Mouse (Mus musculus) NIH3T3 (cell line): ENCODE results near the gene Lpgat1.

Source experiments
- DNase-seq: peaks from one replicate; pipeline ENCODE4 v3.0.0-alpha.2; 2012; ENCODE audit warnings: low read depth

Lpgat1 gene

GRCm38 (mm10) chr1:191717601-191718498 is at the start of gene Lpgat1:
TSS of gene Lpgat1 (plus strand) at chr1:191717834.
- peak; percentile 85 for DNase-seq

GRCm38 (mm10) chr1:191668030-191668429 is 49.6 kb upstream of the Lpgat1 start:
- DNase-seq = peak; percentile 67

GRCm38 (mm10) chr1:191674071-191674470 is 43.6 kb upstream of the Lpgat1 start:
- no peak for DNase-seq

- no peak for DNase-seq
Measured at GRCm38 (mm10) chr1:191681633-191682032, 36.0 kb upstream of the Lpgat1 start.

- no peak for DNase-seq
Measured at GRCm38 (mm10) chr1:191687531-191687930, 30.1 kb upstream of the Lpgat1 start.

GRCm38 (mm10) chr1:191693231-191693630 is 24.4 kb upstream of the Lpgat1 start:
- peak; percentile 52 for DNase-seq

GRCm38 (mm10) chr1:191698253-191698795 is 19.3 kb upstream of the Lpgat1 start:
- no peak for DNase-seq

GRCm38 (mm10) chr1:191704535-191704934 is 13.1 kb upstream of the Lpgat1 start:
- no peak for DNase-seq

- DNase-seq = no peak
Measured at GRCm38 (mm10) chr1:191706541-191707078, 11.0 kb upstream of the Lpgat1 start.

- no peak for DNase-seq
Measured at GRCm38 (mm10) chr1:191709811-191710210, 7.8 kb upstream of the Lpgat1 start.

- DNase-seq = no peak
Measured at GRCm38 (mm10) chr1:191712224-191712838, 5.3 kb upstream of the Lpgat1 start.

- no peak for DNase-seq
Measured at GRCm38 (mm10) chr1:191713813-191714212, 3.8 kb upstream of the Lpgat1 start.

- DNase-seq = no peak
Measured at GRCm38 (mm10) chr1:191715150-191715549, 2.5 kb upstream of the Lpgat1 start.

GRCm38 (mm10) chr1:191717141-191717540 is 493 bp upstream of the Lpgat1 start:
- no peak for DNase-seq

GRCm38 (mm10) chr1:191718522-191719281 is 1.1 kb downstream of the Lpgat1 start:
- peak; percentile 55 for DNase-seq

- no peak for DNase-seq
Measured at GRCm38 (mm10) chr1:191719326-191719725, 1.7 kb downstream of the Lpgat1 start.

GRCm38 (mm10) chr1:191720419-191720818 is 2.8 kb downstream of the Lpgat1 start:
- DNase-seq = peak; percentile 27

GRCm38 (mm10) chr1:191722706-191723105 is 5.1 kb downstream of the Lpgat1 start:
- DNase-seq = no peak

- DNase-seq = no peak
Measured at GRCm38 (mm10) chr1:191723675-191724074, 6.0 kb downstream of the Lpgat1 start.

- DNase-seq = no peak
Measured at GRCm38 (mm10) chr1:191724385-191725061, 6.9 kb downstream of the Lpgat1 start.

- DNase-seq = peak; percentile 49
Measured at GRCm38 (mm10) chr1:191732623-191733022, 15.0 kb downstream of the Lpgat1 start.
